Mouse (Mus musculus) embryonic facial prominence, embryonic 10.5 days (tissue): ENCODE measurements at regions not wholly inside any gene's neighbourhood (a gene's known extent, or its start where the extent isn't known, plus 50 kb on each side); places are given as distances from the start of the nearest gene placed in this dataset.

Experiments used
- DNase-seq: peaks from one replicate; pipeline ENCODE4 v3.0.0-alpha.2; 2017; ENCODE audit warnings: low spot score
- H3K27ac ChIP-seq: fragments of 300-500 bp; sonication (generic); replicated peaks from 2 replicates; pipeline ENCODE4 v1.5.1; 2016; ENCODE audit warnings: mild to moderate bottlenecking
- H3K27me3 ChIP-seq: fragments of 300-500 bp; sonication (generic); replicated peaks from 2 replicates; pipeline ENCODE4 v1.6.1; 2016; ENCODE audit warnings: low read depth, mild to moderate bottlenecking; ENCODE audit not compliant: poor library complexity, severe bottlenecking
- H3K36me3 ChIP-seq: fragments of 300-500 bp; sonication (generic); replicated peaks from 2 replicates; pipeline ENCODE4 v1.6.1; 2016; ENCODE audit warnings: mild to moderate bottlenecking, moderate library complexity
- H3K4me1 ChIP-seq: fragments of 300-500 bp; sonication (generic); 2 replicates; pipeline ENCODE4 v1.6.1; 2016
- H3K4me3 ChIP-seq: fragments of 300-500 bp; sonication (generic); 2 replicates; pipeline ENCODE4 v1.5.1; 2016; ENCODE audit warnings: mild to moderate bottlenecking, moderate library complexity
- H3K9me3 ChIP-seq: fragments of 300-500 bp; sonication (generic); 2 replicates; pipeline ENCODE4 v1.6.1; 2016; ENCODE audit warnings: mild to moderate bottlenecking
- WGBS: fragments of 180-500 bp; shearing (Covaris S2); methylation state at CpG from one replicate; pipeline ENCODE4 v1.1.7; 2016; 5-methylcytosine and 5-hydroxymethylcytosine counted together

DNA sequence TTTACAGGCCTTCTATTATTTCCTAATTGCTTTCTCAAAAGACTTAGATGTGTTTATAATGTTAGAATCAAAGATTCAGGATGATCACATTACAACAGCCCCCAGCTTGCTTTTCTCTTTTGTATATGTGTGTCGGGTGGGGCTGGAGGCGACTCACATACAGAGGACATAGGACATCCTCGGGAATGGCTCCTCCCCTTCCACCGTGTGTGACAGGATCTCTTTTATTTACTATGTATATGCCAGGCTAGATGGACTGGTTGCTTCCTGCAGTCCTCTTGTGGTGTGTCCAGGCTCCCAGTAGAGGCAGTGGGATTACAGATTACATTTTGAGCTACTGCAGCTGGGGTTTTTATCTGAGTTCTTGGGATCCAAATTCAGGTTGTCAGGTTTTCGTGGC lies 155.1 kb upstream of the Lnx1 start:
- no peak for DNase-seq
- WGBS = 64% methylated on average over 5 of the region's 5 CpGs
- H3K9me3 ChIP-seq = no peaks in the 10 kb centered on the region

DNA sequence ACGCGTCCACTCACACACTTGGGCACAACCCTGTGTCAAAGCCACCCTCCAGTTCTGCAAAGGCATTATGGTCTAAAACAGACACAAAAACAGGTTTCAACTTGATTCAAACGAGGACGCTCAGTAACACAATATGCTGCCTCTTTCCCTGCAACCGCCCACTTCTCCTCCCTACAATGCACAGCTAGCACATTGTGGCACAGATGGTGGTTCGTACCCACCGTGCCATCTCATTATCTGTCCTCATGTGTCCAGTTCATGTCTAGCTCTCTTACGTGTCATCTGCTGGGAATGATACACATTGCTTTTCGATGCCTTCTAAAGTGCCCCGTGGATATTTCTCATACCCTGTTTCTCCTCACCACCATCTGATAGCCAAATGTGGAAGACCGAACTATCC lies 154.4 kb upstream of the Lnx1 start:
- whole genome bisulfite sequencing = 92% methylated on average over 11 of the region's 11 CpGs
- H3K27me3 ChIP-seq = no peaks in the 10 kb centered on the region
- no peaks in the 10 kb centered on the region for H3K36me3 ChIP-seq
- no peak for DNase-seq
- no peak overlapping the region for H3K4me3 ChIP-seq
- peaks cover 13% of the 10 kb centered on the region for H3K4me1 ChIP-seq
- H3K9me3 ChIP-seq = no peaks in the 10 kb centered on the region
- no peak overlapping the region for H3K27ac ChIP-seq

More for the DNA sequence above, 155.1 kb upstream of the Lnx1 start:
- H3K36me3 ChIP-seq = no peaks in the 10 kb centered on the region
- no peak overlapping the region for H3K4me3 ChIP-seq
- H3K27ac ChIP-seq = no peak overlapping the region
- peaks cover 13% of the 10 kb centered on the region for H3K4me1 ChIP-seq
- H3K27me3 ChIP-seq = no peaks in the 10 kb centered on the region

DNA sequence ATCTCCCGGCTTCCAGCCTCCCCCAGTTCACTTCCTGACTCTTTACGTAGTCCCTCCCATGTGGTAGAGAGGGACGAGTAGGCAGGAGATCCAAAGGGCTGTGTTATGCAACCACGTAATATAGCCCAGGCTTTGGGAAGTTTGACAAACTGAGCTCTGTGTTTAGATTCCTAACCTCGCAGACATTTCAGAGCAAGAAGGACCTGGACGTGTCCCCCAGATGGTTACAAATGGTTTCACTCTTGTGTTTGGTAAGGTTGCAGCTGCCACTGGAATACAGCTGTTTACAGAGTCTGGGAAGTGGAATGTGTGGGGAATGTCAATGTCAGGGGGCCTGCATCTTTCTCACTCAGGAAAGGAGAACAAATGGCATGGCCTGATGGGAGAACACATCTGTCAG lies 145.1 kb upstream of the Lnx1 start:
- H3K27ac ChIP-seq = no peak overlapping the region
- no peak for DNase-seq
- H3K9me3 ChIP-seq = no peaks in the 10 kb centered on the region
- no peaks in the 10 kb centered on the region for H3K27me3 ChIP-seq
- no peaks in the 10 kb centered on the region for H3K4me1 ChIP-seq
- H3K36me3 ChIP-seq = no peaks in the 10 kb centered on the region
- WGBS = 71% methylated on average over 6 of the region's 6 CpGs
- no peak overlapping the region for H3K4me3 ChIP-seq

DNA sequence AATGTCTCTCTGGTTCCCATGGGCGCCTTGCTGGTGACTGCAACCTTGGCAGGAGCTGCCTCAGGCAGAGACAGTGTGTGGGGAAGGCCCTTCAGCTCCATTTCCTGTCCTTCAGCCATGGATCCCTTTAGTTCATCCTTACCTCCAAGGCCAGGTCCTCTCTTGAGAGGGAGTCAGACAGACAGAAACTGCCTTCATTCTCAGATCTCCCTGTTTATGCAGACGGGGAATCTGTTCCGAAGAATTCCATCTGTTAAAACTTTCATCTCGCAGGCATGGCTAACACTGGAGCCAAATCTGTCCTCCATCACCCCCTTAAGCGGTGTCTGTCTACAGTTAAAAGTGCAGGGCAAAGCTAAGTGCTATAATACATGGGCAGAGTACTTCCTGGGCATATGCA lies 144.0 kb upstream of the Lnx1 start:
- Histone ChIP-seq H3K9me3 (no peaks in the 10 kb centered on the region), H3K27me3 (no peaks in the 10 kb centered on the region), H3K4me3 (no peak overlapping the region), H3K27ac (peak overlapping the region; percentile 51), H3K4me1 (0 out of 2 replicates have a peak, but pooled peaks cover 5% of the 10 kb centered on the region), H3K36me3 (no peaks in the 10 kb centered on the region)
- DNase-seq = no peak
- WGBS = 86% methylated on average over 5 of the region's 5 CpGs

DNA sequence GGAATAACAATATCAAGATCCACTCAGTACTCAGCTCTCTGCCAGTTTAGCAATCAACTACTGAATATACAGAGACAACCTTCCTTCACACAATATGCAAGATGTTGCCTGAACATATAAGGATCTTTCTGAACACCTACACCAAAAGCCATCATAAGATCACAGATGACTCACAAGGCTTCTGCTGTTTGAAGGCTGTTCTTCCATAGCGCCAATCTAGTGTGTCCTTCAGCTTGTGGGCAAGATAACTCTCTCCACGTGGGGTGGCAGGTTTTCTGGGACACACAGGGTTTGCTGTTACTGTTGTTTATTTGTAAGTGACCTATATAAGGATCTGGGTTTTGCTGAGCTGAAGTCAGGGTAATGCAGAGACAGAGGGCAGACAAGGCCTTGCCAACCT lies 131.7 kb upstream of the Lnx1 start:
- no peak overlapping the region for H3K27ac ChIP-seq
- WGBS = 85% methylated on average over 2 of the region's 2 CpGs
- peaks cover 16% of the 10 kb centered on the region for H3K4me1 ChIP-seq
- DNase-seq = no peak
- no peaks in the 10 kb centered on the region for H3K27me3 ChIP-seq
- H3K4me3 ChIP-seq = no peak overlapping the region
- no peaks in the 10 kb centered on the region for H3K36me3 ChIP-seq
- no peaks in the 10 kb centered on the region for H3K9me3 ChIP-seq

DNA sequence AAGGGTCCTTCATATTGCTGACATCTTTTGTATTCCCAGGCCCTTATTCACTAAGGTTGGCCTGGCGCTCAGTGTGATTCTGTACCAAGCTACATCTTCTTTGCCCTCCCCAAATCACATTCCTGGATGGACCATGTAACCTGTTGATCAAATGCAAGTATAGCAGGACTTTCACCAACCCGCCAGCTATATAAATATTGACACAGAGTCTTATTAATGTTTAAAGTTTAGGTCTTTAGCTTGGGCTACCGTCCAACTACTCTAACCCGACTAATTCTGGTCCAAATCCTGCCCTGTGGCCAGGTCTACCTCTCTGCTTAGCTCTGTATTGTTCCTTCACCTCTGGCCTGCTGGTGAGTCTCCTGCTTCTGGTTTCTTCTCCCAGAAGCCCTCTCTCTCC lies 131.2 kb upstream of the Lnx1 start:
- Histone ChIP-seq H3K4me1 (peaks cover 11% of the 10 kb centered on the region), H3K4me3 (no peak overlapping the region), H3K36me3 (no peaks in the 10 kb centered on the region), H3K27me3 (no peaks in the 10 kb centered on the region), H3K27ac (no peak overlapping the region), H3K9me3 (no peaks in the 10 kb centered on the region)
- WGBS = 92% methylated on average over 4 of the region's 4 CpGs
- DNase-seq = no peak

DNA sequence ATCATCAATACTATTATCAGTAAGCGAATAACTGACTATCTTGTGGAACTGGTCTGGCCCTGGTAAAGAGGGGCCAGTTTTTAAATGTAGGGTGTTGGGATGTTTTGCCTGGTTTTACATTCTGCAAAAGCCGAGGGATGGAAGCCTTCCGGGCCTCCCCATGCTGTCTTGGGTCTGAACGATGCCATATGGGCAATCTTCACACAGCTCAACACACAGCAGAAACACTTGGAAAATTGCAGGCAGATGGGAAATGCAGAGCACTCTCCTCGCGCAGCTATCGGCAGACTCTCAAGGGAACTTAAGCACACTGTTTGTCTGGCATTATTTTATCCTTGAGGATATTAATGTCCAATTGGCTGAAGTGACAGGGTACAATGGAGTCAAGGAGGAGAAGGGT lies 129.3 kb upstream of the Lnx1 start:
- peak; percentile 46 for DNase-seq
- no peaks in the 10 kb centered on the region for H3K36me3 ChIP-seq
- H3K27ac ChIP-seq = no peak overlapping the region
- H3K4me3 ChIP-seq = no peak overlapping the region
- H3K4me1 ChIP-seq = peaks cover 13% of the 10 kb centered on the region; the same call in 1 of the 2 replicates
- 0 out of 2 replicates have a peak, but pooled peaks cover 2% of the 10 kb centered on the region for H3K27me3 ChIP-seq
- no peaks in the 10 kb centered on the region for H3K9me3 ChIP-seq
- WGBS = 69% methylated on average over 7 of the region's 7 CpGs

DNA sequence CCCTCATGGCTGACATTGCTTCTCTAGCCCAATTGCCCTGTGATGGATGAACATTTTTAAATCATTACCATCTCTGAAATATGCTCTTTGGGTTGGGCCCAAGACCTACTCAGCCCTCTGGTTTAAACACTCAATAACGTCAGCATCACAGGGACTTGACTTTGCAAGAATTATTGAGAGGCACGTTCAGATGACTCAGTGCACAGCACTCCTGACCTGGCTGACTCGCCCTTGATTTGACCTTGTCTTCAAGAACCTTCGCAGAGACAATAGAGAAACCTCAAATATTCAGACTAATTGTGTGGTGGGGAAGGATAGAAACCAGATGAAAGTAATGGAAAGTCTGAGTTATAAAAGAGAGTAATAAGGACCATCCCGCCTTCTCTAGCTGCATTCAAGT lies 127.9 kb upstream of the Lnx1 start:
- H3K27me3 ChIP-seq = 0 out of 2 replicates have a peak, but pooled peaks cover 7% of the 10 kb centered on the region

DNA sequence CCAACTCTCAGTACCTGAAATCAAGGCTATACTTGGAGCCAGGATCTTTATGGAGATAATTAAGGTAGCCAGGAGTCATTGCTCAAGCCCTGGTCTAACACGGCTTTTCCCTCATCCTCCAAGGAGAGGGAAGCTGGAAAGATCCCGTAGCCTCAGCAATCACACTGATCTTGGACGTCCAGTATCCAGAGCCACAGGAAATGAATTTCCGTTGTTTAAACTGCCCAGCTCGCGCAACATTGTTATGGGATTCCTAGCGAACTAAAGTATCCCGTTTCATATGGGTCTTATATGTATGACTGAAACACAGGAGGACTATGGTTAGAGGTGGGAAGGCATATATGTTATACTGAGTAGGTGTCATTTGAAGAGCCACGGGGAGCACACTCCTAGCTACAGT lies 126.3 kb upstream of the Lnx1 start:
- 0 out of 2 replicates have a peak, but pooled peaks cover 7% of the 10 kb centered on the region for H3K27me3 ChIP-seq
- no peak for DNase-seq
- H3K36me3 ChIP-seq = no peaks in the 10 kb centered on the region
- no peak overlapping the region for H3K4me3 ChIP-seq
- WGBS = 90% methylated on average over 9 of the region's 9 CpGs
- no peak overlapping the region for H3K27ac ChIP-seq
- peaks cover 13% of the 10 kb centered on the region; the same call in 1 of the 2 replicates for H3K4me1 ChIP-seq
- no peaks in the 10 kb centered on the region for H3K9me3 ChIP-seq

More for the DNA sequence above, 127.9 kb upstream of the Lnx1 start:
- no peak for DNase-seq
- Histone ChIP-seq H3K4me3 (no peak overlapping the region), H3K27ac (no peak overlapping the region), H3K4me1 (peaks cover 13% of the 10 kb centered on the region; the same call in 1 of the 2 replicates), H3K9me3 (no peaks in the 10 kb centered on the region), H3K36me3 (no peaks in the 10 kb centered on the region)
- WGBS = 70% methylated on average over 5 of the region's 5 CpGs

DNA sequence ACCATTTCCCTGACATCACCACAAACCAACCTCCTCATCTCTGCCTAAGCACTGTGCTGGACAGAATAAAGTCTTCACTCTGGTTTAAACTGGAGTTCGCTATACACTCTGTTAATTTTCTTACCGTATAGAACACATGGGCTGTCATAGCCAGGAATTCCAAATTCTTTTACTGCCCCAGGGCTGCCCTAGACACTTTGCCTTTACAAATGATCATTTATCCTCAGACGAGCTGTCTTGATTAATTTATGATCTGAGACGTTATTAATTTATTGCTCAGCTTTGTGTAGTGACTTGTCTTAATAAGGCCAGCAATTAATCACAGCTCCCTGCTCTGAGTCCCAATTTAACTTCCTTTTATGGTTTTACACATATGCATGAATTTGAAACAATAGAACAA lies 125.2 kb upstream of the Lnx1 start:
- no peak overlapping the region for H3K27ac ChIP-seq
- H3K4me3 ChIP-seq = no peak overlapping the region
- H3K36me3 ChIP-seq = no peaks in the 10 kb centered on the region
- DNase-seq = no peak
- WGBS = 75% methylated on average over 4 of the region's 4 CpGs
- 0 out of 2 replicates have a peak, but pooled peaks cover 7% of the 10 kb centered on the region for H3K27me3 ChIP-seq
- peaks cover 13% of the 10 kb centered on the region; the same call in 1 of the 2 replicates for H3K4me1 ChIP-seq
- H3K9me3 ChIP-seq = no peaks in the 10 kb centered on the region

DNA sequence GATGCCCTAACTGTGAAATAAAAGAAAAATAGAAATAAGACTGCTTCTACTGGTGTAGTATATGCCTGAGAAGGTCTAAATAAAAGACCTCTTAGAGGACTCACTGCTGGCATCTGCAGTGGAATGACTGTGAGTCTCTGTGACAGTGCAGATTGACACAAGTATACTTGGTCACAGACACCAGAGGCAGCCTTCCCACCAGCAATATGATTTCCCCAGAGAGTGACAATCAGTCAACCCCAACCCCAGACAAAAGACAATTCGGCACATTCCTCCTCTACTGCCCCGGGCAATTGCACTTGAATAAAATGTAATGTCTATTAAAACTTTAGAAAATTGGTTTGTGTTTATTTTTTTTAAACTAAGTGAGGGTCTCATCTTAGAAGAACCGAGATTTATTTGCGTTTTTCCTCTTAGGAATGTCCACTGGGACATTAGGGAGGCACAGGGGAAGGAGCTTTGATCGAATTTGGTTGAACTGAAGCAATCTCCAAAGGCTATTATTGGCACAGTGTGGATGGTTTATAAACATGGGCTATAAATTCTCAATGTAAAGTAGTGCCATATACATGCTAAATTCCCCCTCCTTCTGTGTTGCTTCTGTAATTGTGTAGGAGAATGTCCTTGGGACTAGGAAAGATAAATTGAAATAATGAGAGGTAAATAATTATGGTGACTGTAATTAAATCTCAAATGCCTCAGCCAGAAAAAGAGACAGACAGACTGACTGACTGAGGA lies 123.0 kb upstream of the Lnx1 start:
- no peak overlapping the region for H3K4me3 ChIP-seq
- H3K27ac ChIP-seq = no peak overlapping the region
- DNase-seq = no peak
- H3K27me3 ChIP-seq = 0 out of 2 replicates have a peak, but pooled peaks cover 7% of the 10 kb centered on the region
- H3K4me1 ChIP-seq = peaks cover 10% of the 10 kb centered on the region; the same call in 1 of the 2 replicates
- H3K36me3 ChIP-seq = no peaks in the 10 kb centered on the region
- 38% methylated on average over 5 of the region's 5 CpGs for WGBS
- H3K9me3 ChIP-seq = no peaks in the 10 kb centered on the region

DNA sequence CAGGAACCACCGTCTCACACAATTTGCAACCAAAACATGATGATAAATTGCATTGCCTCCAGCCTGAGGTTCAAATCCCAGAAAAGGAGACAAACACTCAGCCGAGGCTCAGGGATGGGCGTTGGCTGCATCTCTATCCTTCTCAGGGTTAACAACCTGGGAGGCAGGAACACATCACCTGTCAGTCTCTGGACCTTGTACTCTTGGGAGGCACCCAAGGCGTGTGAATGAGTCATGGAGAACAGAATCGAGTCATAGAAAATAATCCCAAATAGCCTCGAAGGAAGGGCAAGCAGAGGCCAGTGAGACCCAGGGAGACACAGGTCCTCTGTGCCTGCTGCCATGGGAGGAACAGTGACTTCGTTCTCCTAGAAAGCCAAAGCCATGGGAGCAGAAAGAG lies 121.0 kb upstream of the Lnx1 start:
- WGBS = 90% methylated on average over 7 of the region's 7 CpGs
- no peaks in the 10 kb centered on the region for H3K9me3 ChIP-seq
- H3K4me1 ChIP-seq = peaks cover 13% of the 10 kb centered on the region
- no peak for DNase-seq
- no peak overlapping the region for H3K4me3 ChIP-seq
- H3K27me3 ChIP-seq = 0 out of 2 replicates have a peak, but pooled peaks cover 7% of the 10 kb centered on the region
- H3K27ac ChIP-seq = no peak overlapping the region
- no peaks in the 10 kb centered on the region for H3K36me3 ChIP-seq

DNA sequence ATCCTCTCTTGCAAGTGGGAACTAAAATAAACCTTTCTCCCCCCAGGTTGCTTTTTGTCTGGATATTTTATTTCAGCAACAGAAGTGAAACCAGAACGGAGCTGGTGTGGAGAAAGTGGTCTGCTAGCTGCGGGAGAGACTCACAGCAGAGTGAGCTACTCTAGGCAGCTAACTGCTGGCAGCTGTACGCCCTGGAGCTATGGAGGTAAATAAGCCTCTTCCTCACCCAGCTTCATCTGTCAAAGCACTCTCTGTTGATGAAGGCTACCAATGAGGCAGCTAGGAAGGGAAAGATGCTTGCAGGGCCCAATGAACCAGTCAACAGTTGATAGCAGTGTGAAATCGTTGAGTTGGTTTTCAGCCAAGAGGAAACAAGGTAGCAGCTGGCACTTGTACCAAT lies 119.3 kb upstream of the Lnx1 start:
- 49% methylated on average over 4 of the region's 4 CpGs for WGBS
- H3K36me3 ChIP-seq = no peaks in the 10 kb centered on the region
- no peak overlapping the region for H3K4me3 ChIP-seq
- peaks cover 16% of the 10 kb centered on the region for H3K4me1 ChIP-seq
- 0 out of 2 replicates have a peak, but pooled peaks cover 5% of the 10 kb centered on the region for H3K27me3 ChIP-seq
- H3K9me3 ChIP-seq = no peaks in the 10 kb centered on the region
- DNase-seq = peak; percentile 35
- H3K27ac ChIP-seq = no peak overlapping the region
